Mouse (Mus musculus): ENCODE results near the gene Abcc1. TPM values are rescaled to one million over a fixed set of nuclear protein-coding genes. Genes with fewer than 3 reads are reported as not detected.
A peak's percentile ranks its signal among the peaks of the same experiment; 100 is the strongest.

The Abcc1 gene
- total RNA-seq, 2 experiments from 2014 or later, result 18.8 to 21.8 TPM

DNA sequence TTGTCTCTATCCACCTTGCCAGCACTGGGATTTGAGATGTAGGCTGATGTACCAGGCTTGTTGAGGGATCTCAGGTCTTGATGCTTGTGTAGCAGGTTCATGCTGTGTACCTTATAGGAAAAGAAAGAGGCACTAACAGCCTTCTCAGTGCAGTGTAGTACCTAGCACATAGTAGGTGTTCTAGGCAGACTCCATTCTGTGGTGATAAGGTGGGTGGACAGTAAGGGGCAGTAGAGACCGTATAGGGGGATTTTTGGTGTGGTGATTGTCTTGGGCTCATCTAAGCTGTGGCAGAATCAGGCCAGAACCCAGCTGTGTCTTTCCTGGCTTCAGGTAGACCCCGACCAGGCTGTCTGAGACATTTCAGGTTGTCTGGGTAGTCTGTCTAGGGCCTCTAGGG lies 15.0 kb downstream of the Abcc1 start:
- DNase-seq, result no peak

DNA sequence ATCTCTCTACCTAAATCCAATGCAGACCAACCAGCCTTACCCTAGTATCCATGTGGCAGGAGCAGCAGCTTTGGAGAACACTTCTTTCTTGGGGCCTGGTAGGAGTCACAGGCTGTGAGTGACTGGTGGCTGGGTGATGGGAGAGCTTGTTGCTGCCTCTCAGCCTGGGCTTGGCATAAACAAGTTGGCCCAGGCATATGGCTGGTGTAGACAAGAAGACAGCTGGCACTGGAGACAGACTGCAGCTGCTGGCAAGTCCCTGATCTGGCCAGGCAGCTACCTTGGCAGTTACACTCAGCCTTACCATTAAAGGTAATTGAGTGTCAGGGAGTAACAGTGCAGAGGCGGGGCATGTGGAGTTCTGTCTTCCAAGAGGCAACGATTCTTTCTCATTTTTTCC lies 16.0 kb downstream of the Abcc1 start:
- DNase-seq, result peak; percentile 88

DNA sequence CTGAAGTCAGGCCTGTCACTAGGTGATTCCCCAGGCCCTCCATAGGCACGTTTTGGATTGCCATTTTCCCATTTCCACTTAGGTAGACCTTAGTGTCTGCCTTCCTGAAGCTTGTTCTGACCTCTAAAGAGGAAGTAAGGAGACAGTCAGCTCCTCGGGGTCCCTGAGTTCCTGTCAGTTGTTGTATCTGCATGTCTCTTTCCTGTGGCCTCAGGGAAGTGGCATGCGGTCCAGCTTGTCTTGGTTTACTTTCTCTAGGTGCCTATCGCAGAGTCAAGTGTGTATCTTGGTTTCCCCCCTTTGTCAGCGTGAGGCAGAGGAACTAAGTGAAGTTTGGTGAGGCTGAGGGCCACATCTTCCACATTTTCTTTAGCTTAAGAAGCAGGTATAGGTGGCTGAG lies 17.3 kb downstream of the Abcc1 start:
- DNase-seq, result no peak

DNA sequence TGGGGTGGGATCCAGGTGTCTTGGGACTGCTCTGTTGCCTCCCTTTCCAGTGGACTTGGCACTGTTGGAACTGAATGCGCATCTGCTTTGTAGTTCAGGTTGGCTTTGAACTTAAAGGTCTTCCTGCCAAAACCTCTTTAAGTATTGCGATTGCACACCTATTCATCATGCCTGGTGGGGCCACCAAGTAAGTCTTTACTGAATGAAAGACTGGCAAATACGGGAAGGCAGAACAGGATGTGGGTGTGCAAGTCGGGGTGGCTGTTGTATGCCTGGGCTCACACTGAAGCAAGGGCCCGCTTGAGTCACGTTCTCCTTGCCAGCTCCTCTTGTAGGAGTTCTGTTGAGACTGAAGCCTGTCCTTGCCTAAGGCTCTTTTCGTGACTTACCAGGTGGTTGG lies 18.5 kb downstream of the Abcc1 start:
- DNase-seq, result no peak

DNA sequence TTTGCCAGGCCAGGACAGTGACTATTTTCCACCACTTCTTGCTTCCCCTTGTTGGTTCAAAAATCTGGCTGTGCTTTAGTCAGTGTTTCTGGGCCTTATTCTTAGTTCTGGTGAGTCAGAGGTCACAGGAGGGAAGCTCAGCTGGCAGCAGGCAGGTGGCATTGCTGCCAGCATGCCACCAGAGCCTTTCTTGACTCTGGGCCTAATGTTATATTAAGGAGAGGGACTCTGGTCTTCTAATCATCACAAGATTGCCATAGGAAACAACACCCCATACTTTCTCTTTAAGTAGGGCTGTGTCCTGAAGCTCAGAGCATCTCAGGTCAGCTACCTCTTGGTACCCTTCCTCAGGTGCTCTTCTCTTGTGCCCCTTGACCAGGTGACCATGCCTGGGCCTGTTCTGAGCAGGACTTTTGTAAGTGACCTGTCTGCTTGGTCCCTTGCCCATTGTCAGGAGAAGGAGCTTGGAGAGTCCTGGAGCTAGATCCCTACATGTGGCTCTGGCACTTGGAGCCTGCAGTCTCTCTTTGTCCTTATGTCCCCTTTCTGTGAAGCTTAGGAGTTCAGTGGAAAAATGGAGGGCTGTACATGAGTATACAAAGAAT lies 19.8 kb downstream of the Abcc1 start:
- DNase-seq, result peak; percentile 71

DNA sequence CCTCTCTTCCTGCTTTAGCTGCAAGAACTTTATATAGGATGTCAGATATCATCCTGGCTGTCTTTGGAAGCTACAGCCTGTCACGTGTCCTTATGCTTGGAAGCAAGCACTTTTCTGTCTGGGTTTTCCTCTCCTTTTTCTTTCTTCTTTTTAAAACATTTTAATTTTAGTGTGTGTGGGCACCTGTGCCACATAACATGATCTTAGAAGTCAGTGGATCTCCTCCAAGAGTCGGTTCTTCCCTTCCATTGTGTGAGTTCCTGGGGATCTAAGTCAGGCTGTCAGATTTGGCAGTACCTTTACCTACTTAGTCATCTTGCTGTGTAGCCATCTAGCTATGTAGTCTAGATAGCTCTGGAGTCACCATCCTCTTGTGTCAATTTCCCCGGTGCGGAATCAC lies 37.9 kb downstream of the Abcc1 start:
- no peak for DNase-seq

DNA sequence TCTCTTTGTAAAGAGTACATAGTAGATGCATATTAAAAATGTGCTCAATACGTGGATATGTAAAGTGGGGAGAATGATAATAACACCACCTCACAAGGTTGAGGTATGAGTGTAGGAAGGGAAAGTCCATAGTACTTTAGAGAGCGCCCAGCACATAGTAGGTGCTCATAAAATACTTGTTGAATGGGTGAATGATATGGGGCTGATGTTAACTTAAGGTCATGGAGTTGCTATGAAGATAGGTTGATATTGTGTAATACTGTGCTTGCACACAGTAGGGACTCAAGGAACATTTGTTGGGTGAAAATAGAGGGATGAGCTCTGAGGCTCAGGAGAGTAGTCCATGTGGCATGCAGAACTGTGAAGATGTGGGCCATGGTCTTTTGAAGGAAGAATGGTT lies 42.1 kb downstream of the Abcc1 start:
- DNase-seq, result no peak

DNA sequence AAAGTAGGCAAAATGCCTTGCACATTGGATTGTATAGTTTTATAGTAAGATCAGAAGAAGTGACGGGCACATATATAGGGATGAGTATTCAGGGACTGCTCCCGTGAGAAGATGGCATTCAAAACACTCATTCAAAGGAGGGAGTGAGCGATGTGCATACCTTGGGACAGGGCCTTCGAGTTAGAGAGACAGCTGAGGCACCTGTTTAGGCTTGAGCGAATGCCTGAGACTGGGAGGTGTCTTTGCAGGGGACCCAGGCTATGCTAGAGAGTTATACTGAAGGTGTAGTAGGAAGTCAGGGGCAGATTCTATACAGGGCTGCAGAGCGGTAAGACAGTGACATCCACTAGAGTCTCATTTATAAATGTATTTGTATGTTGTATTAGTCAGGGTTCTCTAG lies 44.3 kb downstream of the Abcc1 start:
- DNase-seq, result no peak

DNA sequence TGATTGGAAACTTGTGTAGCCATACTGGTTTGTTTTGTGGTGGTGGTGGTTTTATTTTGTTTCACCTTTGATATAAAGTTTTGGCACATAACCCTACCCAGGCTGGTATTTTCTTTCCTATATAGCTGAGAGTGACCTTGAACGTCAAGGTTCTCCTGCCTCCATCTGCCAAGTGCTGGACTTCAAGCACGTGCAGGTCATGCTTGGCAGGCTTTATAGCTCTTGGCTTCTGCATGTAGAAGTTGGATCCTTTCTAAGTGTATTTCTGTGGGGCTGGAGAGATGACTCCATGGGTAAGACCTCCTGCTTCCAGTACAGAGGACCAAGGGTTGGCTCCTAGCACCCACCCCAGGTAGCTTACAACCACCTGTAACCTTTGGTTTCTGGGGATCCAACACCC lies 47.8 kb downstream of the Abcc1 start:
- DNase-seq, result no peak

DNA sequence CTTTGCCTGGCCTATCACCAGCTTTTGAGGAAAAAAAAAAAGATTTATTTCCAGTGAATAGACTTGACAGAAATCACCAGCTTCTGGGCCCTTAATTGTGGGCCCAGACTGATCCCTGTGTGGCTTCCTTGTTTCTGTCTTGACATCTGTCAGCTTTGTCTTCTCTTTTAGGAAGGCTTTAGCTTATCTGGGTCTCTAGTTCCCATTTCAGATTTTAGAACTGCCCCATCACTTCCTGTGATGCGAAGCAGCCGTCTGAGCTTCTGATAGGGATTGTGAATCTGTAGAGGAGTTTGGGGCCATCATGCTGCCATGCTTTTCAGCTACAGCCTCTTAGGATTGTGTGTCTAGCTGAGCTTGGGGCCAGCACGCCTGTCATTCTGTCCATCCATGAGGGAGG lies 48.4 kb downstream of the Abcc1 start:
- DNase-seq, result no peak

DNA sequence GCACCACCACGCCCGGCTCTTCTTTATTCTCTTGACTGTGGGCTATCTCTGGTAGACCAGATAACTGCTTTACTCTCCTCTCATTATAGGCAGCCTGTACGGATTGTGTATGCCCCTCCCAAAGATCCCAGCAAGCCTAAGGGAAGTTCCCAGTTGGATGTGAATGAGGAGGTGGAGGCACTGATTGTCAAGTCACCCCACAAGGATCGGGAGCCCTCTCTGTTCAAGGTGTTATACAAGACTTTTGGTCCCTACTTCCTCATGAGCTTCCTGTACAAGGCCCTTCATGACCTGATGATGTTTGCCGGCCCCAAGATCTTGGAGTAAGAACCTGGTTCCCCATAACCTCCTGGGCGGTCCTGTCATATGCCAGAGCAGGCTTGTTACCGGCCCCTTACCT lies 49.3 kb downstream of the Abcc1 start:
- no peak for DNase-seq

DNA sequence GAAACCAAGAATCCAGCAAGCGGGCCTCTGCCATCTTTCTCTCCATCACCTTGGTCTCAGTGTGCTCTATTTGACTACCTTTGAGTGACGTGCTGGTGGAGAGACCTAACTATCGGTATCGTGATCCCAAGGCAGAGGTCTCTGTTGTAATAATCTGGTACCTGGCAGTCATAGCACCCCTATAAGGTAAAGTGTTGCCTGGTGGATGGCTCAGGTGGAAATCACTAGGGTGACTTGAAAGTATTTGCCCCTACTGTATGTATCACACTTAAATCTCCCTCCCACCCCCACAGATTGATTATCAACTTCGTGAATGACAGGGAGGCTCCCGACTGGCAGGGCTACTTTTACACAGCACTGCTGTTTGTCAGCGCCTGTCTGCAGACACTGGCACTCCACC lies 49.8 kb downstream of the Abcc1 start:
- DNase-seq, result no peak

DNA sequence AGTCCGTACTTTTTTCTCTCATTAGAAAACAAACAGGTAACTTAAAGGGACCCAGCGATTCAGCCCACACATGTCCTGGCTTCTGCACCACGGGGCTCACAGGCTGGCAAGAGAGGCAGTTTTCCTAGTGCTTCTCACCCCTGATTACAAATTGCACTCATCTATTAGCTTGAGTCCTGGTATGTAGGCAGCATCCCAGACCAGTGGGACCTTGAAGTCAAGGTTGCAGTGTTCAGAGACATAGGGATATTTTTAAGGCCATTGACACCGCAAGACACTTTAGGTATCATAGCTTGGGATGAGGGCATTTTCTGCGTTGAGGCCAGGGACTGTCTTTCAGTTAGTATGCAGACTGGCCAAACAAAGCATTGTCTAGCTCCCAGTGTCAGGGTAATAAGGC lies 51.2 kb downstream of the Abcc1 start:
- DNase-seq, result no peak

DNA sequence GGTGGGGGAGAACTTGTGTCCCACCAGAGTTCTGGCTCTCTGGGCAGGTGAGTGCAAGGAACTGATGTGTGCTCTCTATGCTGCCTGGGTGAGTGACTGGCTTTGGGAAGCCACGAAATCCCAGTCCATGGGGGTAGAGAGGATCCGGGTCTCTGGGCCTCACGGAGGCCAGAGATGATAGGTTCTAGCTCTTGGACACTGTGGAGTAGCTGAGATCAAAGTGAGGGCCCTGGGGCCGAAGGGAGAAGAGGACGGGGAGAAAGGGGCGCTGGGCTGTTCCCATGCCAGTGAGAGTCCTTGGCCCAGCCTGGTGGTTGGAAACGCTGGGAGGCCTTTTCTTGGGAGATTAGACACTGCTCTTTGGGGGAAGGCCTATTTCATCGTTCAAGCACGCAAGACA lies 53.8 kb downstream of the Abcc1 start:
- DNase-seq, result no peak

DNA sequence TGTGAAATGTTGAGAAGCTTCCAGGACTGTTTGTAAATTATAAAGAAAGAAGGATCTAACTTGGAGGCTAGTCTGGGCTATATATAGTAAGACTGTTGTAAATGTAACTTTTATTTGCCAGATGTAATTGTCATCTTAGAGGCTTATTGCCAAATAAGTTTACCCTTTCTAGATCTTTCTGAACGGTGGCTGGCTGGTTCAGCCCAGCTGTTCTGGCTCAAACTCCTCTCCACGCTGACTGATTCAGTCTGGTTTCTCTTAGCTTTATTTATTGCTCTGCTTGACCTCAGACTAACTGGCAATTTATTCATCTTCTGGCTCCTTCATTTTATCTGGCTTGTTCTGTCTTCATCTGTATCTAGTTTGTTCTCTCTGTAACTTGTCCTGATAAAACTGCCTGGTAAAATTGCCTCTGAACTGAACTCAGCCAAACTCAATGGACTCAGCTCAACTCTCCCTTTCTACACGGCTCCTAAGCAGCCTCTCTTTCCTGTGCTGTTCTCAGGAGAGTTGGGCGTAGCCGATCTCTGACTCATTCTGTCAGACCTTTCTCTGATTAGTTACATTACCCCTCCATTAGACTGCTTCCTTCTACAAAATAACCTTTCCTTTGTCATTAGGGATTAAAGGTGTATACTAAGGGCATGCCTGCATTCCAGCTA lies 55.7 kb downstream of the Abcc1 start:
- DNase-seq, result no peak

DNA sequence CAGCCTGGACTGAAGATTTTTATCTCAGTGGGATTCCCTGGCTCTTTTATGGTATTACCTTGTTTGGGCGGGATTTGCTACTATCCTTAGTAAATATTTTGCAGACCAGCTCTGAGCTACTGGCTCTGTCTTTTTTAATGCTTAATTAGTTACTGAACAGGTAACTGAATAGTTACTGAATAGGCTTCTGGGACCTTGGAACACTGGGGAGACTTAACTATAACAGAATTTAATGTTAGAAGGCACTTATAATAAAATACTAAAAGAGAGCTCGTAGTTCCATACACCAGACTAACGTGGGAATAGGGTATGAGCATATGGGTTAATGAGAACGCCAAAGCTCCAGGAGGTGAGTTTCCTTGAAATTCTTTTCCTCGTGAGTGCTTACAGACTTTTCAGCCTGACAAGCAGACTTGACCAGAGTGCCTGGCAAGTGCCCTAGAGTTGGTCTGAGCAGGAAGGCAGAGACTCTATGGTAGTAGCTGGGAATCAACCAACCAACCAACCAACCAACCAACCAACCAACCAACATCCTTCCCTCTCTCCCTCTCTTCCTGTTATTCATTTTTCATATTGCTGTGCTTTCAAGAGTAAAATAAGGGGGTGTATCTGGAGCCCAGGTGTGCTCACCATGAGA lies 59.3 kb downstream of the Abcc1 start:
- no peak for DNase-seq

DNA sequence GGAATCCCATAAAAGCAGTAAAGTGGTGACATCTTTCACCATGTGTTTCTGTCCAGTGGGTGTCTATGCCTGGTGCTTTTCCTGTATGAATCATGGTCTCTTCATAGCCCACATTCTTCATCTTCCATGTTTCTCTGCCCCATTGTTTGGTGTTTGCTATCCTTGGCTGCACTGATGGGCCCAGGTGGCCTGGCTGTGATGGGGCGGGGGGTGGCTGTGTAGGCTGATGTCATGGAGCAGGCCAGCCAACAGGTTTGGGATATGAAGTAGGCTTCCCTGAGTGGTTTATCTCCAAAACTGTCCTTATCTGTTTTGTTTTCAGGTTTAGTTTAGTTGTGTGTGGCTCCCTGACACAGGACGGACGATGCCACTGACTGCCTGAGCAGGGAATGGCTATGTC lies 60.7 kb downstream of the Abcc1 start:
- DNase-seq, result no peak

DNA sequence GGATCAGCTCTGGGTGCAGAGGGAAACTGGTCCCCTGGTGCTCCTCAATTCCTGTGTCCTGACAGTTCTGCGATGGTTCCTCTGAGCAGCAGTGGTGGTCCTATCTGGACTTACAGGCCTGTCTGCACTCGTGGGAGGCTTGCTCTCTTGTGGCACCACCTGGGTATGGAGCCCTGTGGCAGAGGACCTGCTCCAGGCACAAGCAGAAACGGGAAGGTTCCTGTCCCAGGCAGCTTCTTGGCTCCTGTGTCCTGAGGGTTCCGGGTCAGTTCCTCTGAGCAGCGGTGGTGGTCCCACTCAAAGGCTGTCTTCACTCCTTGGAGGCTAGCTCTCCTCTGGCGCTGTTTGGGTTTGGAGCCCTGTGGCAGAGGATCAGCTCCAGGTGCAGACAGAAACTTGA lies 68.0 kb downstream of the Abcc1 start:
- no peak for DNase-seq

DNA sequence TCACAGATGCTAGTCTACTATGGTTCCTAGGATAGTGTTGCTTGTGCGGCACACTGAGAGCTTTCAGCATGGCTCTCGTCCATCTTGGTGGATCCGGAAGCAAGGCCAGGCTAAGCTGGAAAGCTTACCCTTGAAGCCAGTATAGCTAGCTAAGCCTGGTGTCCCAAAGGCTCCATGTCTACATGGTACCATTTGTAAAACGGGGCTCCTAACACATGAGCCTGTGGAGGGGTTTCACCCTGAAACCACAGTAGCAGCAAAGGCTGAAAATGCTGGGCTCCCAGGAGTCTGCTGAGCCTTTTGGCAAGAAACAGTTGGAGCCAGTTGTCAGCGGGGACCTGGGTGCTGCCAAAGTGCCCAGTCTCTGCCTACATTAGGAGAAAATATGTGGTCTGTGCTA lies 71.6 kb downstream of the Abcc1 start:
- no peak for DNase-seq

DNA sequence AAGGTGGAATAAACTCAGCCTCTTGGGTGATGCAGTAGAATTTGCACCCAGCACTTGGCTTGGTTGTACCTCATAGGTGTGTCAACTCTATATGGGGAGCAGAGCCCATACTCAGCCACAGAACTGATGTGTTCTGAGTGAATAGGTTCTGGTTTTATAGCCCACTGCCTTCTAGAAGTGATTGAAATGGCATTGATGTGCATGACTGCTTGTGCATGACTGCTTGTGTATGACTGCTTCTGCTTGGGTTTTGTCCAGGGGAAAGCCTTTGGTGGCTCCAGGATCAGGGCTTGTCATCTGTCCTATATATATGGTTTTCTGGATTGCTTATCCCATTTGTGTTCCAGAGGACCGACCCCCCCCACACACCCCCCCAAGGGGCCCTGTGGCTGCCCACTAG lies 74.2 kb downstream of the Abcc1 start:
- no peak for DNase-seq

DNA sequence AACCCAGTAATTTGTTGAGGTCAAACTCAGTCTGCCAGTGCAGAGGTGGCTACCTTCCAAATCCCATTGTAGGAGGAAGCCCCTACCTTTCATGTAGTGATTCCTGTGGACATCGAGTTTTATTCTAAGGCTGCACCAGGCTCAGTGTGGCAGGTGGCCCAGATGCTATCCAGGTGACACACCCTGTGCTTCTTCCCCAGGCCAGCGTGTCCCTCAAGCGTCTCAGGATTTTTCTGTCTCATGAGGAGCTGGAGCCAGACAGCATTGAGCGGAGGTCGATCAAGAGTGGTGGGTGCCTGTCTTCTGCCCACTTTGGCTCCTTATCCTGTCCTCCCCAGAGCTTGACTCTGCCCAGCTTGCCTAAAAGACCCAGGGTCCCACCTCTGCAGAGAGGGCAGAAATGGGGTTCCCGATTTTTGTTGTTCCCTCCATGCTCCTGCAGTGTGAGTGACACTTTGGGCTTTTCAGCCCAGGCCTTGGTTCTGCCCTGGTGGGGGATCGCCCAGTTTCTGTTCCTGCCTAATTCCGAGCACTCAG lies 76.2 kb downstream of the Abcc1 start:
- DNase-seq, result no peak

DNA sequence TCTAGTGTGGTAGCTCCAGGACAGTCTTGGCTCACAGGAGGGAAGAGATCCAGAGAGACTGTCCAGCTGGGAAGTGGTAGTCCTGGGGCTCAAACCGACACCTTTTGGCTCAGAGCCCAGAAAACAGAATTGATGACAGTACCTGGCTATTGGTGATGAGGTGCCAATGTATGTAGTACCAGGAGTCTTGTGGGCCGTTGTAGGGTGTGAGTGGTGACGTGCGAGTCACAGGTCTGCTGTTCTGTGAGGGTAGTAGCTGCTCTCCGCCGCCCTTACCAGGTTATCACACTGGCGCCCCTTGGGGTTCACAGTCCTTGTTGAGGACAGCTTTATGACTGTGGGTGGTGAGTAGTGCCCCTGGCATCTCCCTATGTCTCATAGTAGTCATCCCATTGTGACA lies 77.2 kb downstream of the Abcc1 start:
- no peak for DNase-seq

DNA sequence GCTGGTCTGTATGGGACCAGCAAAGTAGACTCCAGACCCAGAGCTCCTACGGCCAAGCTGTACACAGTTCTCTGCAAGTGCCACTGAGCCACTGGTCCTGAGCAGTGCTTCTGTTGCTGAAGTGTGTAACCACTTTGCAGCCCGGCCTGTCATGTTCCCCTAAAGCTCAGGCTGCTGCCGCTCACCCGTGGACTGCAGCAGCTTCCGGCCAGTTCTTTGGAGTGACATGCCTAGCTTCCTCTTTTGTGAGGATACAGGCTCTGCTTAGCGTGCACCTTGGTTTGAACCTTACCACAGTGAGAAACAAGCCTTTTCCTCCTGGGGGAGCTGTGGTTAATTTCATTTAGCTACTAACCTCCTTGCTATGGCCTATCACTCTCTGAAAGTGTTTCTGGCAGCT lies 77.7 kb downstream of the Abcc1 start:
- DNase-seq, result no peak
